Mouse (Mus musculus): ENCODE data around the gene P2ry4.

The P2ry4 gene

GRCm38 (mm10) chrX:100594791-100595190, at the start of gene P2ry4:
Gene P2ry4 (minus strand): TSS chrX:100594869.
- DNase-seq = no peak

- no peak for DNase-seq
Measured at GRCm38 (mm10) chrX:100638477-100638876, 43.8 kb upstream of the P2ry4 start.

- DNase-seq = no peak
Measured at GRCm38 (mm10) chrX:100629076-100629475, 34.4 kb upstream of the P2ry4 start.

- peak; percentile 88 to 89 for DNase-seq
Measured at GRCm38 (mm10) chrX:100625802-100626793, 31.4 kb upstream of the P2ry4 start, which contains the start of gene Pdzd11. Gene Pdzd11 (minus strand): TSS chrX:100626568.

GRCm38 (mm10) chrX:100625546-100625801, 30.8 kb upstream of the P2ry4 start, which contains the start of gene Kif4:
Gene Kif4 (plus strand): TSS chrX:100625737.
- no peak for DNase-seq

GRCm38 (mm10) chrX:100625146-100625545, 30.5 kb upstream of the P2ry4 start:
- DNase-seq = peak in 1 of 2 experiments; percentile 9

- DNase-seq = no peak
Measured at GRCm38 (mm10) chrX:100624242-100624641, 29.6 kb upstream of the P2ry4 start.

- DNase-seq = peak in 1 of 2 experiments; percentile 14
Measured at GRCm38 (mm10) chrX:100621366-100621765, 26.7 kb upstream of the P2ry4 start.

- peak in 1 of 2 experiments; percentile 12 for DNase-seq
Measured at GRCm38 (mm10) chrX:100618488-100618887, 23.8 kb upstream of the P2ry4 start.

GRCm38 (mm10) chrX:100605314-100605713, 10.6 kb upstream of the P2ry4 start, which contains the start of gene Arr3:
Gene Arr3 (plus strand): TSS chrX:100605497.
- DNase-seq = no peak

- DNase-seq = no peak
Measured at GRCm38 (mm10) chrX:100599755-100600154, 5.1 kb upstream of the P2ry4 start.

- DNase-seq = peak; percentile 21 to 28
Measured at GRCm38 (mm10) chrX:100597439-100597838, 2.8 kb upstream of the P2ry4 start.

GRCm38 (mm10) chrX:100571951-100572350, 22.7 kb downstream of the P2ry4 start, which contains the start of gene Awat1:
Gene Awat1 (plus strand): TSS chrX:100572251.
- DNase-seq = no peak

GRCm38 (mm10) chrX:100565696-100566095, 29.0 kb downstream of the P2ry4 start:
- DNase-seq = no peak

GRCm38 (mm10) chrX:100556026-100556425, 38.6 kb downstream of the P2ry4 start:
- DNase-seq = no peak

Measured in cerebellum, postnatal 14 days (tissue).